Mouse (Mus musculus) limb, embryonic 14.5 days (tissue): ENCODE data around the gene Olfr78. TPM values are rescaled to one million over a fixed set of nuclear protein-coding genes. Genes with fewer than 3 reads are reported as not detected.

ENCODE experiments used
- ATAC-seq: fragments of 200-750 bp; cut with Nextera tagmentation; 2 replicates; pipeline ENCODE4 v1.8.0; 2017; ENCODE audit warnings: low read depth, moderate number of reproducible peaks, moderate TSS enrichment; ENCODE audit not compliant: low FRiP score
- DNase-seq: peaks from one replicate; pipeline ENCODE4 v3.0.0-alpha.2; 2015; ENCODE audit warnings: low spot score
- H3K27ac ChIP-seq: fragments of 300-500 bp; sonication (generic); replicated peaks from 2 replicates; pipeline ENCODE4 v1.5.1; 2014; ENCODE audit warnings: low read depth, mild to moderate bottlenecking, low read length, moderate library complexity, mixed read lengths
- H3K27me3 ChIP-seq: fragments of 300-500 bp; sonication (generic); 2 replicates; pipeline ENCODE4 v1.6.1; 2014; ENCODE audit warnings: low read length, mixed read lengths; ENCODE audit not compliant: control insufficient read depth, insufficient read depth
- H3K36me3 ChIP-seq: fragments of 300-500 bp; sonication (generic); 2 replicates; pipeline ENCODE4 v1.6.1; 2014; ENCODE audit warnings: mild to moderate bottlenecking, low read length, moderate library complexity, mixed read lengths; ENCODE audit not compliant: control insufficient read depth, insufficient read depth
- H3K4me1 ChIP-seq: fragments of 300-500 bp; sonication (generic); 2 replicates; pipeline ENCODE4 v1.6.1; 2014; ENCODE audit warnings: antibody characterized with exemption, low read length, mixed read lengths; ENCODE audit not compliant: control insufficient read depth, insufficient read depth
- H3K4me2 ChIP-seq: fragments of 300-500 bp; sonication (generic); replicated peaks from 2 replicates; pipeline ENCODE4 v1.6.1; 2014; ENCODE audit warnings: low read depth, mild to moderate bottlenecking, low read length, moderate library complexity; ENCODE audit not compliant: severe bottlenecking
- H3K4me3 ChIP-seq: fragments of 300-500 bp; sonication (generic); replicated peaks from 2 replicates; pipeline ENCODE4 v1.5.1; 2014; ENCODE audit warnings: low read length
- H3K9ac ChIP-seq: fragments of 300-500 bp; sonication (generic); 2 replicates; pipeline ENCODE4 v1.6.1; 2014; ENCODE audit warnings: mild to moderate bottlenecking, low read depth, low read length, moderate library complexity; ENCODE audit not compliant: severe bottlenecking
- H3K9me3 ChIP-seq: fragments of 300-500 bp; sonication (generic); 2 replicates; pipeline ENCODE4 v1.6.1; 2016; ENCODE audit warnings: low read length; ENCODE audit not compliant: control insufficient read depth
- POLR2A ChIP-seq: fragments of 200-500 bp; IDR thresholded peaks from 2 replicates; pipeline ENCODE4 v1.8.0; 2012; ENCODE audit warnings: inconsistent platforms, mild to moderate bottlenecking, moderate library complexity, borderline replicate concordance; ENCODE audit not compliant: insufficient read depth, insufficient read length; ENCODE audit errors: extremely low read depth
- WGBS: fragments of 180-500 bp; shearing (Covaris S2); extraction: QIAGEN DNeasy Blood & Tissue Kit; methylation state at CpG from one replicate; pipeline ENCODE4 v1.1.7; 2014; 5-methylcytosine and 5-hydroxymethylcytosine counted together
- polyA plus RNA-seq, 2 experiments: library from polyadenylated mRNA; depleted of rRNA in 1 of 2; stranded (reverse) in 1 of 2; unstranded in 1 of 2; fragments of >200 nt; fragmentation: Nextera tagmentation in 1 of 2; extraction: Ambion mirVana in 1 of 2; gene quantifications; 2 replicates each; pipeline versions ENCODE4 v1.2.1 to v1.2.3; 2012 to 2014

Gene Olfr78
- polyA plus RNA-seq, 2 experiments: 0.18 to 0.62 TPM

GRCm38 (mm10) chr7:102733793-102734192 is 25.5 kb downstream of the Olfr78 start:
- H3K36me3 ChIP-seq: no peaks in the 10 kb centered on the region
- H3K9me3 ChIP-seq: no peaks in the 10 kb centered on the region
- H3K4me1 ChIP-seq: no peaks in the 10 kb centered on the region
- H3K4me3 ChIP-seq: no peak overlapping the region
- DNase-seq (no peak), ATAC-seq (no peak)
- TF ChIP-seq POLR2A: no peak
- 45% methylated on average over 1 of the region's 1 CpGs for WGBS
- H3K27me3 ChIP-seq: no peaks in the 10 kb centered on the region
- H3K9ac ChIP-seq: no peak overlapping the region
- H3K4me2 ChIP-seq: no peak overlapping the region
- H3K27ac ChIP-seq: no peak overlapping the region

GRCm38 (mm10) chr7:102727391-102727790 is 31.9 kb downstream of the Olfr78 start, which contains the start of gene Olfr559:
Olfr559 (minus strand) TSS chr7:102727491.
- H3K36me3 ChIP-seq: no peaks in the 10 kb centered on the region
- no peaks in the 10 kb centered on the region for H3K9me3 ChIP-seq
- no peak for DNase-seq
- no peaks in the 10 kb centered on the region for H3K27me3 ChIP-seq
- H3K4me3 ChIP-seq: no peak within 1 kb of the TSS
- no peak for TF ChIP-seq POLR2A
- no peak within 1 kb of the TSS for H3K4me2 ChIP-seq
- H3K4me1 ChIP-seq: no peaks in the 10 kb centered on the region
- no peak for ATAC-seq
- H3K9ac ChIP-seq: no peak within 1 kb of the TSS
- no peak within 1 kb of the TSS for H3K27ac ChIP-seq

GRCm38 (mm10) chr7:102718970-102719369 is 40.3 kb downstream of the Olfr78 start, which contains the start of gene Olfr33:
Olfr33 (minus strand) TSS chr7:102719070.
- H3K4me1 ChIP-seq: no peaks in the 10 kb centered on the region
- H3K27me3 ChIP-seq: no peaks in the 10 kb centered on the region
- no peaks in the 10 kb centered on the region for H3K36me3 ChIP-seq
- TF ChIP-seq POLR2A: no peak
- H3K4me2 ChIP-seq: no peak within 1 kb of the TSS
- no peaks in the 10 kb centered on the region for H3K9me3 ChIP-seq
- WGBS: 38% methylated on average over 1 of the region's 1 CpGs
- DNase-seq: no peak
- H3K27ac ChIP-seq: no peak within 1 kb of the TSS
- no peak for ATAC-seq
- H3K9ac ChIP-seq: no peak within 1 kb of the TSS
- H3K4me3 ChIP-seq: no peak within 1 kb of the TSS

GRCm38 (mm10) chr7:102701915-102702314 is 57.4 kb downstream of the Olfr78 start, which contains the start of gene Olfr558:
Olfr558 (plus strand) TSS chr7:102702215.
- Histone ChIP-seq H3K27ac (no peak within 1 kb of the TSS), H3K4me2 (no peak within 1 kb of the TSS), H3K4me1 (no peaks in the 10 kb centered on the region), H3K9ac (no peak within 1 kb of the TSS), H3K36me3 (no peaks in the 10 kb centered on the region), H3K4me3 (no peak within 1 kb of the TSS), H3K9me3 (no peaks in the 10 kb centered on the region), H3K27me3 (no peaks in the 10 kb centered on the region)
- TF ChIP-seq POLR2A: no peak
- no peak for DNase-seq
- no peak for ATAC-seq

GRCm38 (mm10) chr7:102698461-102698860 is 60.8 kb downstream of the Olfr78 start:
- no peaks in the 10 kb centered on the region for H3K27me3 ChIP-seq
- H3K4me2 ChIP-seq: no peak overlapping the region
- no peak overlapping the region for H3K27ac ChIP-seq
- no peak for DNase-seq
- TF ChIP-seq POLR2A: no peak
- ATAC-seq: no peak
- no peak overlapping the region for H3K9ac ChIP-seq
- no peaks in the 10 kb centered on the region for H3K4me1 ChIP-seq
- WGBS: 88% methylated on average over 7 of the region's 7 CpGs
- no peaks in the 10 kb centered on the region for H3K9me3 ChIP-seq
- no peaks in the 10 kb centered on the region for H3K36me3 ChIP-seq
- H3K4me3 ChIP-seq: no peak overlapping the region
